Mouse (Mus musculus) midbrain, embryonic 16.5 days (tissue): ENCODE data around the gene Inava. TPM values are rescaled to one million over a fixed set of nuclear protein-coding genes. Genes with fewer than 3 reads are reported as not detected.

ENCODE experiments used
- ATAC-seq: fragments of 200-750 bp; cut with Nextera tagmentation; 2 replicates; pipeline ENCODE4 v1.8.0; 2017; ENCODE audit warnings: moderate TSS enrichment
- H3K27ac ChIP-seq: fragments of 300-500 bp; sonication (generic); 2 replicates; pipeline ENCODE4 v1.5.1; 2014; ENCODE audit warnings: mild to moderate bottlenecking, low read length, mixed read lengths
- H3K27me3 ChIP-seq: fragments of 300-500 bp; sonication (generic); 2 replicates; pipeline ENCODE4 v1.6.1; 2014; ENCODE audit warnings: low read depth, low read length, mixed read lengths; ENCODE audit not compliant: control insufficient read depth, insufficient read depth
- H3K36me3 ChIP-seq: fragments of 300-500 bp; sonication (generic); 2 replicates; pipeline ENCODE4 v1.6.1; 2014; ENCODE audit warnings: mild to moderate bottlenecking, low read length, moderate library complexity, mixed read lengths; ENCODE audit not compliant: control insufficient read depth, insufficient read depth
- H3K4me1 ChIP-seq: fragments of 300-500 bp; sonication (generic); 2 replicates; pipeline ENCODE4 v1.6.1; 2014; ENCODE audit warnings: mild to moderate bottlenecking, low read length, mixed read lengths; ENCODE audit not compliant: control insufficient read depth, insufficient read depth
- H3K4me2 ChIP-seq: fragments of 300-500 bp; sonication (generic); 2 replicates; pipeline ENCODE4 v1.6.1; 2014; ENCODE audit warnings: mild to moderate bottlenecking, low read length, mixed read lengths
- H3K4me3 ChIP-seq: fragments of 300-500 bp; sonication (generic); 2 replicates; pipeline ENCODE4 v1.5.1; 2014; ENCODE audit warnings: low read depth, mild to moderate bottlenecking, low read length, moderate library complexity, mixed read lengths
- H3K9ac ChIP-seq: fragments of 300-500 bp; sonication (generic); 2 replicates; pipeline ENCODE4 v1.6.1; 2014; ENCODE audit warnings: low read depth, low read length, mixed read lengths
- H3K9me3 ChIP-seq: fragments of 300-500 bp; sonication (generic); replicated peaks from 2 replicates; pipeline ENCODE4 v1.6.1; 2014; ENCODE audit warnings: mild to moderate bottlenecking, low read length, mixed read lengths; ENCODE audit not compliant: control insufficient read depth, poor library complexity, severe bottlenecking
- WGBS: fragments of 180-500 bp; shearing (Covaris S2); extraction: QIAGEN DNeasy Blood & Tissue Kit; methylation state at CpG from one replicate; pipeline ENCODE4 v1.1.7; 2014; 5-methylcytosine and 5-hydroxymethylcytosine counted together
- polyA plus RNA-seq: library from polyadenylated mRNA; unstranded; fragments of >200 nt; fragmentation: Nextera tagmentation; extraction: Ambion mirVana; gene quantifications from 2 replicates; pipeline ENCODE4 v1.2.1, GENCODE M21; 2015

The Inava gene
- polyA plus RNA-seq, 1 experiment from 2014 or later: 1.5 TPM

DNA sequence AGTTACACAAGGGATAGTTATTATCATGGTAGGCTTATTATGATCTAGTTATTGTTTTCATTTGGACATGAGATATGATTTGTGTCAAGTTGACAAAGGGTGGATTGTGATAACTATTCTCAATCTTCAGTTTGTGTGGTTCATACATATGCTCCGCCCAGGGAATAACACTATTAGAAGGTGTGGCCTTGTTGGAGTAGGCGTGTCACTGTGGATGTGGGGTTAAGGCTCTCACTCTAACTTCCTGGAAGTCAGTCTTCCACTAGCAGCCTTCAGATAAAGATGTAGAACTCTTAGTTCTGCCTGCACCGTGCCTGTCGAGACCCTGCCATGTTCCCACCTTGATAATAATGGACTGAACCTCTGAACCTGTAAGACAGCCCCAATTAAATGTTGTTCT is 4.4 kb upstream of the Inava start:
- no peak overlapping the region for H3K9ac ChIP-seq
- ATAC-seq: no peak
- H3K4me2 ChIP-seq: no peak overlapping the region
- no peaks in the 10 kb centered on the region; the same call in 1 of the 2 replicates for H3K9me3 ChIP-seq
- H3K4me1 ChIP-seq: peaks cover 4% of the 10 kb centered on the region; the same call in 1 of the 2 replicates
- H3K4me3 ChIP-seq: no peak overlapping the region
- no peaks in the 10 kb centered on the region for H3K36me3 ChIP-seq
- 89% methylated on average over 4 of the region's 4 CpGs for WGBS
- no peaks in the 10 kb centered on the region; the same call in 1 of the 2 replicates for H3K27me3 ChIP-seq
- H3K27ac ChIP-seq: no peak overlapping the region

DNA sequence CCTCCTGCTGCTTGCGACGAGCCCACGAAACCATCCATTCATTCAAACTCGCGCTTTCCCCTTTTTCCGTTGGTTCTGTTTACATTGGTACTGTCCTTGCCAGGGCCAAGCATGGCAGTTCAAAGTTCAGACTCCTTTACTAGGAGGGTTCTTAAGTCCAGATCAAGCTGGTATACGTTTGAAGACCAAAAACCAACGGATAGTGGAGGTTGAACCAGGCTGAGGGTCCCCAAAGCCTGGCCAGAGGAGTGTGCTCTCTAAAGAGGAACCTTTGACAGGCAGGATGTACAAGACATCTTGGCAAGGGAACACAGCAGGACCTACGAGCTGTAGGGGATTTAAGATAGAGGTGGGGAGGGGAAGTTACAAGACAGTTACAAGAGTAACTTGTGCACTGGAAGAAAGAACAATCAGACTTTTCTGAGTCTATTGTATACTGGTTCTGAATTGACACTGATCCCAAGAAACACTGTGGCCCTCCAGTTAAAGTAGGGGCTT is 580 bp upstream of the Inava start:
- no peak overlapping the region for H3K27ac ChIP-seq
- peaks cover 3% of the 10 kb centered on the region; the same call in 1 of the 2 replicates for H3K27me3 ChIP-seq
- no peaks in the 10 kb centered on the region for H3K36me3 ChIP-seq
- ATAC-seq: peak; percentile 10; the same call in 1 of the 2 replicates
- H3K9ac ChIP-seq: peak overlapping the region; percentile 77
- H3K4me2 ChIP-seq: peak overlapping the region; percentile 91
- WGBS: under 1% methylated on average over 9 of the region's 9 CpGs
- peak overlapping the region; percentile 62 for H3K4me3 ChIP-seq
- H3K9me3 ChIP-seq: no peaks in the 10 kb centered on the region
- peaks cover 28% of the 10 kb centered on the region for H3K4me1 ChIP-seq

DNA sequence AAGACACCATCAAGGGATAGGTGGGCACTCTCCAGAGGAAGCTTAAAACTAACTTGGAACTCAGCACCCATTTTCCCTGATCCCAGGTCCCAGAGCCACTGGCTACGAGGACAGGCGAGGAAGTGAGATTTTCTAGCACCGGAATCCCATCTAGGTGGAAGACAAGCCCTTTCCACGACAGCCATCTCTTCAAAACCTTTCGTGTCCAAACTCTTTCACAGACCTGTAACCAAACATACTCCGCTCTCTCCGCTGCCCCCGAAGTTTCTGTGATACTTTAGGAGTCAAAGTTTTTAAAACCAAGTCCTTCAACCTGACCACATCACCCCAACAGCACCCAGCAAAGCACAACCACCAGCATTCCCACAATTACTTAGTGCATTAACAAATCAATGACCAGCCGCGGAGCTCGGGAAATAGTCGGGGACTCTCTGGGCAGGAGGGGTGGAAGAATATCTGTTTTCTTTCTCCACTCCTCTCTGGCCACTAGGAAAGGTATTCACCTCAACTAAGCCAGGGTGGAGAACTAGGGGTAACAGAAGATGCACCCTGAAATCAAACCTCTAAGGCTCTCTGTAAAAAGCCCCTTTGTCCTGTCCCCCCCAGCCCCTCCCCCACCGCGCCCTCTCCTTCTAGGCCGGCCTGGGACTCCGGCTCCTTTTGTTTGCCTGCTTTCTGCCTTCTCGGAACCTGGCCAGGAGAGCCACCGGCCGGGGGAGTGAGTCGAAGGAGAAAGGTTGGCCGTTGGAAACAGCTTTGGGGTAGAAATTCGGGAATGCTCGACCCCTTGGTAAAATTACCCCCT is 876 bp downstream of the Inava start:
- Histone ChIP-seq H3K4me1 (peaks cover 35% of the 10 kb centered on the region), H3K4me3 (peak overlapping the region; percentile 62), H3K4me2 (peak overlapping the region; percentile 91), H3K9ac (peak overlapping the region; percentile 49), H3K9me3 (no peaks in the 10 kb centered on the region), H3K36me3 (no peaks in the 10 kb centered on the region), H3K27me3 (peaks cover 3% of the 10 kb centered on the region; the same call in 1 of the 2 replicates), H3K27ac (no peak overlapping the region; the same call in 1 of the 2 replicates)
- WGBS: 2% methylated on average over 23 of the region's 23 CpGs
- ATAC-seq: 0 out of 2 replicates have a peak, but pooled peaks have one; percentile 7

DNA sequence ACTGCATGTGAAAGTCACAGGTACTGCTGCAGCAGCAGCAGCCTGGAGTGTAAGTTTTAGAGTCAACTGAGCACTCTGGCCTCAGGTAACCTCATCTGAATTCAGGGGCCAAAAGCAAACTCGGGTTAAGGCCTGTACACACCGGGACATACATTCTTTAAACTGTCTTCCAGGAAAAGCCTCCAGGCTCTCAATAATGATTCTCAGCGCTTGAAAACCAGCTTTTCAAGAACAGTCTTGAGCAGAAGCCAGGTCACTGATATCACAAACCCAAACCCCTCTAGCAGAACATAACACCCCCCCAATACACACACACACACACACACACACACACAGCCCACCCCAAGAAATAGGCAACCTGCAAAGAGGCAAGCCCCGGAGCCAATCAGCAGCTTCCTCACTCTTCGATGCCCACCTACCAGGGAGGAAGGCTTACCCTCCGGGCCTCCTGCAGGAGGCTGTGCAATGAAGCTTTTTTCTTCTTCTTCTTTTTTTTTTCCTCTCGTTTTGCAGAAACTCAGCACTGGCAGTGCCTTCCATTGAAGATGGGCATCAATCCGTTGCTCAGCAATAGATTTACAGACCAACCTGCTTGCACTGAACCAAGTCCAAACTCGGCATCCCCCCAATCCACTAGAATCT is 1.7 kb downstream of the Inava start:
- peaks cover 3% of the 10 kb centered on the region; the same call in 1 of the 2 replicates for H3K27me3 ChIP-seq
- H3K4me2 ChIP-seq: peak overlapping the region; percentile 91
- WGBS: 3% methylated on average over 9 of the region's 9 CpGs
- no peaks in the 10 kb centered on the region for H3K36me3 ChIP-seq
- H3K4me3 ChIP-seq: peak overlapping the region; percentile 62; the same call in 1 of the 2 replicates
- no peak for ATAC-seq
- H3K27ac ChIP-seq: no peak overlapping the region
- H3K4me1 ChIP-seq: peaks cover 35% of the 10 kb centered on the region
- no peaks in the 10 kb centered on the region for H3K9me3 ChIP-seq
- no peak overlapping the region for H3K9ac ChIP-seq

DNA sequence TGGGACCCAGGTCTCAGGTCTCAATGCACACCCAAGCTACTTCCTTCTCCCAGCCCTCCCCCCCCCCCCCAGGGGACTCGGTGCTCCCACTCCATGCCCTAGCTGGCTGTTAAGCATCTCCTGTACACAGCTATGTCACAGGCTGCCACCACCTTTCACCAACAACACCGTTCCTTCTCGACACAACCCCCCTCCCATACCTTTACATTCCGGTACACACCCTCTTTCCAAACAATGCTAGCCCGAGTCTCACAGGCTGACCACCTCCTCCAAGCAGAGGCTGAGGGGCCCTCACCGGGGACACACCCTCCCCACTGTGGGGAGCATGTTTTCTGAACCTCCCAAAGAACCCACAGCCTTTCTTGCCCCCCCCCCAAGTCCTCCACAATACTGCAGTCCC is 2.5 kb downstream of the Inava start:
- Histone ChIP-seq H3K4me2 (peak overlapping the region; percentile 91), H3K9me3 (no peaks in the 10 kb centered on the region), H3K36me3 (no peaks in the 10 kb centered on the region), H3K27ac (no peak overlapping the region), H3K4me1 (peaks cover 35% of the 10 kb centered on the region), H3K9ac (no peak overlapping the region), H3K27me3 (peaks cover 3% of the 10 kb centered on the region; the same call in 1 of the 2 replicates), H3K4me3 (peak overlapping the region; percentile 1; the same call in 1 of the 2 replicates)
- no peak for ATAC-seq
- WGBS: 0% methylated on average over 6 of the region's 6 CpGs

DNA sequence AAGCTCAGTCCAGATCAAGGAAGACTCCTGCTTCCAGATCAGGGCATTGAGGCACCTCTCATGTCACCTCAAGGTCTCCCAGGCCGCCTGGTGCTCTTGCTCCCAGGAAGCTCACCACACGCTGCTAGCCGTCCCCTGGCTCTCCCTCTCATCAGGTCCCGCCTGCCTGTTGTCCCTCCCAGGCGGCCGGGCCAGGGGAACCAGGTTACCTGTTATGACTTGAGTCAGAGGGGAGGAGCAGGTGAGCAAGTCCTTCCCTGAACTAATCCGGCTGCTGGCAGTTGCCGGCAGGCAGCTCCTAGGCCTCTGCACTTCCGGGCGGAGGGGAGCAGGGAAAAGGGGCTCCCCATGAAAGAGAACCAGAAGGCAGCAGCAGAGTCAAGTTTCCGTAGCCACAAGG is 3.9 kb downstream of the Inava start:
- Histone ChIP-seq H3K4me1 (peaks cover 35% of the 10 kb centered on the region), H3K36me3 (no peaks in the 10 kb centered on the region), H3K9me3 (no peaks in the 10 kb centered on the region), H3K4me3 (no peak overlapping the region), H3K27ac (no peak overlapping the region), H3K4me2 (no peak overlapping the region), H3K27me3 (peaks cover 3% of the 10 kb centered on the region; the same call in 1 of the 2 replicates), H3K9ac (no peak overlapping the region)
- no peak for ATAC-seq
- WGBS: 35% methylated on average over 11 of the region's 11 CpGs

DNA sequence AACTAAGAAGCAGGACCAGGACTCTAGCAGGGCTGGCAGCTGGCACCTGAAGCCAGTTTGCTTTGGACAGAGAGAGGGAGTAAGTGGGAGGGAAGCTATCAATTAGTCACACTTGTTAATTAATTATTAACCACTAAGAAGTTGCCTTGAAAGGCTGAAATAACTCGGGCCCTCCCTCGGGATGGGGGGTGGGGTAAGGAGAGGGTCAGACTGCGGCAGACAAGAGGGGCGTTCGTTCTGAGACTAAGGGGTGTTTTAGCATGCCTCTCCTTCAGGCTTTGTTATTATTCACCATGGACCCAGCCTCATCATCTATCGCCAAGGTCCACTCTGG is 5.1 kb downstream of the Inava start:
- 11% methylated on average over 6 of the region's 6 CpGs for WGBS
- no peak for ATAC-seq
- Histone ChIP-seq H3K9ac (no peak overlapping the region), H3K27me3 (peaks cover 3% of the 10 kb centered on the region; the same call in 1 of the 2 replicates), H3K27ac (no peak overlapping the region), H3K4me3 (no peak overlapping the region), H3K4me2 (no peak overlapping the region), H3K4me1 (peaks cover 33% of the 10 kb centered on the region), H3K36me3 (no peaks in the 10 kb centered on the region), H3K9me3 (no peaks in the 10 kb centered on the region)

DNA sequence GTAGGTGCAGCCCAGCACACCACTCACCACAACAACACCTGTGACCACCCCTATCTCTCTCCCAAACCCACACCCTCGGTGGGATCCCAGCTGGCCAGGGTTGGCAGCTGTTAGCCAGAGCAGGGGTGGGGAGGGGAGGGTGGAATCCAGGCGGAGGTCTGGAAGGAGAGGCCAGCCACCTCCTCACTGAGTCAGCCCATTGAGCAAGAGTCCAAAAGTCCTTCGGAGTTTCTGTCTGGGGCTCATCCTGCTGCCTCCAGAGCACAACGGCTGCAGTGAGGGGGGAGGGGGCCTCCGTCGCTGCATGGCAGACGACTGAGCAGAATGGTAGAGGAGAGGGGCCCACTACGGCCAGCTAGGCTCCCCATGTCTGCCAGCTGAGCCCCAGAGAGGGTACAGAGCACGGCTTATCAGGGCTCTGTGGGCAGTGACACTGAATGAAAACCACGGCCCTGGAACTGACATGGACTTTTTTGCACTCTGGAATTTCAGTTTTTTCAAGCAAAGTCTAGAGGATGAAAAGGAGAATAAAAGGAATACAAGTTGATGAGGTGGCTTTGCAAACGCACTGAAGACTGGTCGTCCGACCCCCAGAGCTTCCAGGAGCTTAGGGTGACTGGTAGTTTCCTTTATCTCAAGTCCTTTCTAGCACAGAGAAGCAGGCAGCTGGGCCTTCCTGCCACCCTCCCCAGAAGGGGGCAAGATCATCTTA is 5.6 kb downstream of the Inava start:
- ATAC-seq: no peak
- Histone ChIP-seq H3K4me1 (peaks cover 31% of the 10 kb centered on the region), H3K9ac (no peak overlapping the region), H3K4me2 (no peak overlapping the region), H3K9me3 (no peaks in the 10 kb centered on the region), H3K27me3 (peaks cover 3% of the 10 kb centered on the region; the same call in 1 of the 2 replicates), H3K36me3 (no peaks in the 10 kb centered on the region), H3K4me3 (no peak overlapping the region), H3K27ac (no peak overlapping the region)
- 9% methylated on average over 13 of the region's 13 CpGs for WGBS
